In the genomic region with DNA sequence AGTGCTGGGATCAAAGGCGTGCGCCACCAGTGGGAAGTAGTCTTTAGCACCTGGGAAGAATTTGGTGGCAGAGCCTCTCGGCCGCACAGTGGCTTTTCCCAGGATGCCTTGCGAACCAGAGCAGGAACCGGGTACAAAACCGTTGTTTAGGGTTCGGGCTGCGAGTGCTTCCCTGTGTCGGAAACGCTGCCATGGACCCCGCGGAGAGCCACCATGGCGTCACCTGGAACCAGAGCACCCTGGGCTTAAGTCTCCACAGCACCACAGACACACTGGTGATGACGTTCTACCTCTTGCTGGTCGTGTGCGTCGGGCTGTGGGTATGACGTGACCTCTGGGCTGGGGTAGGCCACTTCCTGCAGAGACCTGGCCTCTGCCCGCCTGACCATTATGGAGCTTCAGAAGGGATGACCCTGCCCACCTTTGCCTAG, we compare ENCODE assay signal across 8 mouse cellular contexts. TPM values are rescaled to one million over a fixed set of nuclear protein-coding genes. Genes with fewer than 3 reads are reported as not detected.
DNase-seq lines count a peak whose midpoint lies in the region; ATAC-seq and TF ChIP-seq lines count a peak whose summit lies in the region.

A gene (plus strand): TSS at position 134 of the 431 bp plus-strand sequence.

- H3K4me2 ChIP-seq in hindbrain, embryonic 15.5 days = peak within 1 kb of the TSS; percentile 47
- H3K4me2 ChIP-seq in midbrain, embryonic 11.5 days = peak within 1 kb of the TSS; percentile 24

- H3K27me3 ChIP-seq in hindbrain, embryonic 15.5 days = peaks cover 4% of the 10 kb centered on the region; the same call in 1 of the 2 replicates
- peaks cover 8% of the 10 kb centered on the region; the same call in 1 of the 2 replicates for H3K27me3 ChIP-seq in midbrain, embryonic 11.5 days (ENCODE audit: control insufficient read depth, insufficient read depth, low read length)

- H3K4me1 ChIP-seq in ES-E14 (ENCODE audit: control insufficient read depth in 2 of 2, insufficient read depth in 2 of 2, low read length in 2 of 2, poor library complexity in 1 of 2) = peaks cover 4 to 15% of the 10 kb centered on the region in 2 experiments; a peak in 3 of 4 replicates
- peaks cover 15% of the 10 kb centered on the region for H3K4me1 ChIP-seq in hindbrain, embryonic 15.5 days (replicated peaks)
- H3K4me1 ChIP-seq in midbrain, embryonic 11.5 days (ENCODE audit: control insufficient read depth, insufficient read depth, low read length) = peaks cover 6% of the 10 kb centered on the region; the same call in 1 of the 2 replicates

- no peaks in the 10 kb centered on the region for H3K36me3 ChIP-seq in ES-E14 (ENCODE audit: control insufficient read depth, insufficient read depth, low read length, poor library complexity, severe bottlenecking)
- no peaks in the 10 kb centered on the region for H3K36me3 ChIP-seq in hindbrain, embryonic 15.5 days
- H3K36me3 ChIP-seq in midbrain, embryonic 11.5 days (ENCODE audit: control insufficient read depth, insufficient read depth, low read length) = no peaks in the 10 kb centered on the region

- no peak for ATAC-seq in hindbrain, embryonic 15.5 days (ENCODE audit: low FRiP score, low read depth)
- ATAC-seq in midbrain, embryonic 11.5 days (ENCODE audit: low FRiP score) = no peak

- in situ Hi-C loops in ES-E14 (cut with MboI; ENCODE audit: low sequenced_read_pairs in 2 of 2, unreplicated experiment in 2 of 2) = loop anchor here (5.0 to 25.0 kb wide), 3 partner anchors 207 to 367 kb away; a partner anchor contains a TSS

- H3K9ac ChIP-seq in ES-E14 (ENCODE audit: insufficient read depth, low read depth, low read length, poor library complexity, severe bottlenecking) = peak within 1 kb of the TSS; percentile 18; the same call in 1 of the 2 replicates
- H3K9ac ChIP-seq in hindbrain, embryonic 15.5 days = no peak within 1 kb of the TSS
- H3K9ac ChIP-seq in midbrain, embryonic 11.5 days (ENCODE audit: low read length) = peak within 1 kb of the TSS; percentile 14; the same call in 1 of the 2 replicates

- peak within 1 kb of the TSS; percentile 46 to 64 for H3K4me3 ChIP-seq in ES-E14 (ENCODE audit: insufficient read depth in 1 of 2, low read depth in 1 of 2, low read length in 2 of 2, poor library complexity in 1 of 2, severe bottlenecking in 1 of 2)
- H3K4me3 ChIP-seq in hindbrain, embryonic 15.5 days = peak within 1 kb of the TSS; percentile 7; the same call in 1 of the 2 replicates
- H3K4me3 ChIP-seq in midbrain, embryonic 11.5 days (ENCODE audit: low read depth, low read length) = no peak within 1 kb of the TSS; the same call in 1 of the 2 replicates

- DNase-seq in CD4-positive helper T cell, adult 2 months (ENCODE audit: low read depth, low spot score) = peak; percentile 48
- DNase-seq in ES-E14 (ENCODE audit: low read depth, low spot score) = no peak
- peak; percentile 84 for DNase-seq in midbrain, embryonic 11.5 days (ENCODE audit: low spot score, missing footprints)
- DNase-seq in ovary, postnatal 36 days (ENCODE audit: low spot score) = no peak
- DNase-seq in frontal cortex, postnatal 14 days (ENCODE audit: low spot score in 2 of 2) = no peak
- DNase-seq in right cerebral cortex, postnatal 14 days = no peak
- no peak for DNase-seq in urinary bladder, postnatal 14 days (ENCODE audit: low spot score)

- WGBS in hindbrain, embryonic 15.5 days = 24% methylated on average over 20 of the region's 20 CpGs
- whole genome bisulfite sequencing in midbrain, embryonic 11.5 days = 35% methylated on average over 20 of the region's 20 CpGs

- no peaks in the 10 kb centered on the region for H3K9me3 ChIP-seq in ES-E14 (ENCODE audit: control insufficient read depth, insufficient read depth, low read depth, low read length)
- H3K9me3 ChIP-seq in hindbrain, embryonic 15.5 days = no peaks in the 10 kb centered on the region
- H3K9me3 ChIP-seq in midbrain, embryonic 11.5 days (ENCODE audit: control insufficient read depth, low read length) = no peaks in the 10 kb centered on the region

- no peak within 1 kb of the TSS for H3K27ac ChIP-seq in ES-E14 (ENCODE audit: insufficient read depth, low read depth, low read length, poor library complexity, severe bottlenecking)
- no peak within 1 kb of the TSS for H3K27ac ChIP-seq in hindbrain, embryonic 15.5 days (replicated peaks)
- H3K27ac ChIP-seq in midbrain, embryonic 11.5 days (ENCODE audit: low read depth, low read length) = no peak within 1 kb of the TSS

TF ChIP-seq in ES-E14, 5 proteins besides CTCF, POLR2A, EP300 and RAD21:
- TF ChIP-seq CHD2 (IDR thresholded peaks at IDR 0.05; ENCODE audit: low read depth, low read length) (no peak), ZC3H11A (IDR thresholded peaks at IDR 0.05; ENCODE audit: borderline replicate concordance, low read depth, low read length) (no peak), HCFC1 (IDR thresholded peaks at IDR 0.05; ENCODE audit: borderline replicate concordance, insufficient read depth, low read length) (no peak), ZNF384 (IDR thresholded peaks at IDR 0.05; ENCODE audit: low read depth, low read length) (no peak), MAFK (IDR thresholded peaks at IDR 0.05; ENCODE audit: insufficient read depth, low read depth, low read length) (no peak)

RNA-seq across cellular contexts. Expression of the gene that starts here (rescaled TPM):
- total RNA-seq in ES-E14 (2012; rRNA removed) = 4.2 and 6.4 TPM in 2 replicates
- polyA plus RNA-seq in hindbrain, embryonic 15.5 days (2015; fragmentation: Nextera tagmentation; extraction: Ambion mirVana) = not detected in 2 replicates
- polyA plus RNA-seq in midbrain, embryonic 11.5 days (2014; fragmentation: Nextera tagmentation; extraction: Ambion mirVana) = 0.06 and 0.11 TPM in 2 replicates

Comparison
In these comparisons a context has a peak if more than half of its experiments do, and no peak if none do; other contexts are left out.
1. Peak in DNase-seq, H3K9ac ChIP-seq and H3K4me2 ChIP-seq in midbrain, embryonic 11.5 days; RNA of the gene not detected or under 1 TPM.